Mouse (Mus musculus): ENCODE results near the gene Mpo.

Mpo gene

DNA sequence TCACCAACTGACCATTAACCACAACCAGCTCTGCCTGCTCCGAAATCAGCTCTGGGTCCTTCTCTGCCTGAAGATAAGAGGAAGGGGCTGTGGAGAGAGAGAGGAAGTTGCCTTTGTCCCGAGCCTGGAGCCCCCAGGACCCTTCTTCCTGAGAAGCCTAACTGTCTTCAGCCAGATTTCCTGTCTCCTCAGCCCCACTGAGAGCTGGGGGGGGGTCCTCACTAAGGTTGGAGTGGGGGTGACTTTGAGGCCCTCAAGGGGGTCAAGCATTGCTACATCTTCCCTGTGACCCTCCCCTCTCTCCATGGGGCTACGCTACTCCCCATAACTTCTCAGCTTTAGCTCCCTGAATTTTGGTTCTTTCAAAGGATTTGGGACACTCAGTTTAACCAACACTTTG lies at the start of gene Mpo:
Gene Mpo, plus strand, starts transcription at position 122 of the 400 bp plus-strand sequence.
- no peak for TF ChIP-seq GATA4 (IDR thresholded peaks at IDR 0.05; ENCODE audit: insufficient replicate concordance, low read length)

- no peak for TF ChIP-seq GATA4 (IDR thresholded peaks at IDR 0.05; ENCODE audit: insufficient replicate concordance, low read length)
These were observed 49.7 kb upstream of the Mpo start for GRCm38 (mm10) chr11:87743691-87744090.

- TF ChIP-seq GATA4 (IDR thresholded peaks at IDR 0.05; ENCODE audit: insufficient replicate concordance, low read length): no peak
These were observed 48.4 kb upstream of the Mpo start for GRCm38 (mm10) chr11:87744964-87745363.

DNA sequence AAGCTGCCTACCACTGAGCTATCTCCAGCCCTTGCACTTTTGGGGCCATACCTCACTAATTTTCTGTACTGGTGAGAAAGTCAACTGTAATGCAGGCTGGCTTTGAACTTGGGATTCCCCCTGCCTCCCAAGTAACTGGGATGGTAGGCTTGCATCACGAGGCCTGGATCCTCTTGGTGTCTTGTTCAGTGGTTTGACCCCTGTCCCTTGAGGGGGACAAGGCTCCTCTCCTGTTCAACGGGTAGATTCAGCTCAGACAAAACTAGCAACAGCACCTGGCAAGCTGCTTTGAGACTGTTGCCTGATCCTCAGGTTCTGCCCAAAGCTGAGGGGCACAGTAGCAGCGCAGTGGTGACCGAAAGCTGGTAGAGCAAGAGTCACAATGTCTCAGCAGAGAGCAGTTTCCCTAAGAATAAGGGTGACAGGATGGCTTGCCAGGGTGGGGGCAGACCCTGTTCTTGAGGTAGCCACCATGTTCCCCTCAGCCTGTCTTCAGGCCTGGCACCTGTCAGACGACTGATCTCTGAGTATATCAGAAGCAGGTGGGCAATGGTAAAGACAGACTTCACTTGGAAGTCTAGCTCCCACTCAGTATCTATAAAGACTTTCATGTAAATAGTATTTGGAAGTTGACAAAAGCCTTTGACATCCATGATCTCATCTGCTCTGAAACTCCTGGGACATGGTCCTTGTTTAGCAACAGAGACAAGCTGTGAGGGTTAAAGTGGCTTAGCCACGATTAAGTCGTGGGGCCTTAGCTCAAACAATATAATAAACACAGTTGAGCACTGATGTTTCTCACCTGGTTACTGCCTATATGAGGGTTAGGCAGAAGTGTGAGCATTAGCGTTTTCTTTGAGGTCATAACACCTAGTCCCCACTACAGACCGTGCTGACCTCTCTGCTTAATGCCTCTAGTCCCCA lies 47.5 kb upstream of the Mpo start:
- TF ChIP-seq GATA4 (IDR thresholded peaks at IDR 0.05; ENCODE audit: insufficient replicate concordance, low read length): no peak

GRCm38 (mm10) chr11:87747312-87747711 lies 46.1 kb upstream of the Mpo start:
- TF ChIP-seq GATA4 (IDR thresholded peaks at IDR 0.05; ENCODE audit: insufficient replicate concordance, low read length): no peak

DNA sequence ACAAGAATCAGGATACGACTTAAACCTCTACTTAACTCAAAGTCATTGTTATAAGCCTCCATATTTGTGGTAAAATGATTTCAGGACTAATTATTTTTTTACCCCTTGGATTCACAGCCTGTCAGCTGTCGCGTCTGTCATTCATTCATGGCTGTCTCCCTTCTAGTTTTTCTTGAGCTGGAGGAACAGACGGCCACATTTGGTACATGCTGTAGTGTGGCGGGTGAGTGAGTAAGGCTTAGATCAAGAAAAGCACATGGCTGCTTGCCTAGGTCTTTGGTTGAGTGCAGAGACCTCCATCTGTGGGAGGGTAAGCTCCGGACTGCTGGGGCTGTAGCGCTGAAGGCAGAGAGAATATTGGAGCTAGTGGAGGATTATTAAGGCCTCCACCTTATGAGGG lies 45.7 kb upstream of the Mpo start:
- no peak for TF ChIP-seq GATA4 (IDR thresholded peaks at IDR 0.05; ENCODE audit: insufficient replicate concordance, low read length)

- no peak for TF ChIP-seq GATA4 (IDR thresholded peaks at IDR 0.05; ENCODE audit: insufficient replicate concordance, low read length)
These were observed 45.0 kb upstream of the Mpo start for GRCm38 (mm10) chr11:87748132-87749119.

- no peak for TF ChIP-seq GATA4 (IDR thresholded peaks at IDR 0.05; ENCODE audit: insufficient replicate concordance, low read length)
These were observed 44.0 kb upstream of the Mpo start for GRCm38 (mm10) chr11:87749192-87750042.

DNA sequence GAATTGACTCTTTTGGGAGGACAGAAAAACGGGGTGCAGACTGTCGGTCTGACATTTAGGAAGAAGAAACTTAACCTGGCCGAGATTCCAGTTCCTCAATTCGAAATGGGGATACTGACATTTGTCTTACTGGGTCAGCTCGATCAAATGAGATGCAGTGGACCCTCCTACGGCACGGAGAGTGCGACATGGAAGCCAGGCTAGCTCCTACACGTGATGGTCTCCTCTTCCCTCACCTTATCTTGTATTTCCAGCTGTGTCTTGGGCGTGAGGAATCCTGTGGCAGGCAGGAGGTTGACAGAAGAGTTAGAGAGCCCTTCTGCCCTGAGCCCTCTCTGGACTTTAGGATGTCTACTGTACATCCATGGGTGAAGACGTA lies 43.3 kb upstream of the Mpo start:
- no peak for TF ChIP-seq GATA4 (IDR thresholded peaks at IDR 0.05; ENCODE audit: insufficient replicate concordance, low read length)

DNA sequence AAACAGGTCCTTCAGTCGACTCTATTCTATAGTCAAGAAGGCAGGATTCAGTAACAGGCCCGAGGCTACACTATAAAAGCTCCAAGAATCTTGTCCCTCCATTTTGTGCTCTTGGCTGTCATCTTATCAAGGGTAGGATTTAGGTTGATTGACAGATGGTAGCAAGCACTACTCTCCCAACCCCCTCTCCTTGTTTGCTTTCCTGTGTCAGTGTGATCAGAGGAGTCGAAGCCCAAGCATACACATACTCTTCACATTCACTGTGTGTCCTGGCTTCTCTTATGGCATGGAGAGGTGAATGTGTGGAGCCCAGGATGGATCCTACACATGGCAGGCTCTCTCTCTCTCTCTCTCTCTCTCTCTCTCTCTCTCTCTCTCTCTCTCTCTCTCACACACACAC lies 42.9 kb upstream of the Mpo start:
- TF ChIP-seq GATA4 (IDR thresholded peaks at IDR 0.05; ENCODE audit: insufficient replicate concordance, low read length): no peak

DNA sequence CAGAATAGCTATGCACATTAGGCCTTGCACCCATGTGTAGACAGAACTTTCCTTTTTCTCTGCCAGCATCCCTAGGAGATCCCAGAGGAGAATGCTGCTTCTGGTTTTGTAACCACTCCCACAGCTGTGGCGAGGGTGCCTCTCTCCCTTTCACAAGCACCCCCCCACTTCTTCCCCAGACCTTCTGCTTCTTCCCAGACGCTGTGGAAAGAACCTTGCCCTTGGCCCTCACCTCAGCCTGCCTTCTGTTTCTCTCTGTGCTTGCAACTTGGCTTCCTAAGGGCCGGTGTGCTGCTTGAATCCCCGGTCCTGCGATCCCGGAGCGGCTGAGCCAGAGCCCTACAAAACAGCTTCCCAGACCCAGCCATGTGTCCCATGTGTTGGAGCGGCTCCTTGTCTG lies 42.4 kb upstream of the Mpo start:
- no peak for TF ChIP-seq GATA4 (IDR thresholded peaks at IDR 0.05; ENCODE audit: insufficient replicate concordance, low read length)

GRCm38 (mm10) chr11:87751491-87751966 lies 41.9 kb upstream of the Mpo start:
- no peak for TF ChIP-seq GATA4 (IDR thresholded peaks at IDR 0.05; ENCODE audit: insufficient replicate concordance, low read length)

GRCm38 (mm10) chr11:87752307-87752706 lies 41.1 kb upstream of the Mpo start:
- no peak for TF ChIP-seq GATA4 (IDR thresholded peaks at IDR 0.05; ENCODE audit: insufficient replicate concordance, low read length)

GRCm38 (mm10) chr11:87753255-87753654 lies 40.1 kb upstream of the Mpo start:
- no peak for TF ChIP-seq GATA4 (IDR thresholded peaks at IDR 0.05; ENCODE audit: insufficient replicate concordance, low read length)
